Mouse (Mus musculus) spleen, postnatal 36 days (tissue): ENCODE results near the gene Bhlha15.

Experiments used
- DNase-seq, 2 experiments: peaks; one replicate each; pipeline ENCODE4 v3.0.0; 2022; ENCODE audit warnings: low spot score in 2 of 2, mixed read lengths in 1 of 2

Bhlha15 gene

GRCm38 (mm10) chr5:144231410-144231809, 41.3 kb downstream of the Bhlha15 start:
- no peak for DNase-seq

GRCm38 (mm10) chr5:144232531-144232930, 42.4 kb downstream of the Bhlha15 start:
- DNase-seq, result no peak

GRCm38 (mm10) chr5:144234222-144234621, 44.1 kb downstream of the Bhlha15 start:
- no peak for DNase-seq

GRCm38 (mm10) chr5:144234714-144235113, 44.6 kb downstream of the Bhlha15 start:
- no peak for DNase-seq

- no peak for DNase-seq
Measured at GRCm38 (mm10) chr5:144238969-144239368, 48.9 kb downstream of the Bhlha15 start.
